Mouse (Mus musculus) right cerebral cortex, adult 18-20 months (tissue): ENCODE measurements around the gene Slamf6.
"Not testable (repeated sequence)": the region's sequence is repeated elsewhere in the genome, so short reads cannot be mapped to it uniquely, and the experiment has no call there.

ENCODE experiments used
- DNase-seq: peaks from one replicate; pipeline ENCODE4 v3.0.0; 2022; ENCODE audit warnings: mixed read lengths

Slamf6 gene

DNA sequence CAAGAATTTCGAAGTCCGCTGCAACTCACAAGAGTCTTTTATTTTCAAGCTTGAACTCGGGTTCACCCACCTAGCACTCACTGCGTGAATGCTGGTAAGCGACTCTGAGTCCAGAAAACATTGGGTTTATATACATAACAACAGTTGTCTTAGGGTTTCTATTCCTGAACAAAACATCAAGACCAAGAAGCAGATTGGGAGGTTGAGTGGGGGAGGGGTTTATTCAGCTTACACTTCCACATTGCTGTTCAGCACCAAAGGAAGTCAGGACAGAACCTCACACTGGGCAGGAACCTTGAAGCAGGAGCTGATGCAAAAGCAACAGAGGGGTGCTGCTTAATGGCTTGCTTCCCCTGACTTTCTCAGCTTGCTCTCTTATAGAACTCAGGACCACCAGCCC lies 43.4 kb downstream of the Slamf6 start:
- DNase-seq: no peak

GRCm38 (mm10) chr1:171961704-171962103 lies 44.4 kb downstream of the Slamf6 start:
- no peak for DNase-seq

DNA sequence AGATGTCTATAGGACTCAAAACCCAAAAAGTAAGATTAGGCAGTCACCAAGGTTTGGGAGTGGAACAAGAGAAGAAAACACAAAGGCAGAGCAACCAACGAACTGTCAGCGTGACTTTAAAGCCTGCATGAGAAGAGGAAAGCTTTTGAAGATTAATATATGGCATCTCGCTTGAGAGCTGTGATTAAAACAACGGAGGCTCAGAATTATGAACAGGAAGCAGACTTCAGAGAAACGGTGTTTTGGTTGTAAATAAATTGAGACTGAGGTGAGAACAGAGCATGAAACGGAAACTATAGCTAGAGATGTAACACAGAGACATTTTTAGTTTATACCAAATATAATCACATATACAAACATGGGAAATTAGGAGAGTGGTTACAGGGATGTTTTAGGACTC lies 46.3 kb downstream of the Slamf6 start:
- no peak for DNase-seq

- no peak for DNase-seq
Measured at GRCm38 (mm10) chr1:171966054-171966790, 48.9 kb downstream of the Slamf6 start.

DNA sequence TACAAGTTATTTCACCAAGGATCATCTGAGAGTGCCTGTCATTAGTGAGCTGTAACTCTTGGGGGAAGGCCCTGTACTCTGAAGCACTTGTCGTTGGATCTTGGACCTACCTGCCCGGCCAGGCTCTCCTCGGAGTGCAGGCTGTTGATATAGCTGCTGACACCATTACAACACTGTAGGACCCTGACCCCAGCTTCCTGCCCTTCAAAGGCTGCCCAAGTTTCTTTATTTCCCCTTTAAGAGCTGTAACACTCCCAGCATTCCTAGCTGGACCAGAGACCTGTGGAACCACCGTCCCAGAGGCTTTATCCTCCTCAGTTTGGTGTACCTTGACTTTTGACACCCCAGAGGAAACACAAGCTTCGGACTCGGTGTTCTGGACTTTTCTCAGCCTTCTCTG lies 51.9 kb downstream of the Slamf6 start:
- DNase-seq: no peak

DNA sequence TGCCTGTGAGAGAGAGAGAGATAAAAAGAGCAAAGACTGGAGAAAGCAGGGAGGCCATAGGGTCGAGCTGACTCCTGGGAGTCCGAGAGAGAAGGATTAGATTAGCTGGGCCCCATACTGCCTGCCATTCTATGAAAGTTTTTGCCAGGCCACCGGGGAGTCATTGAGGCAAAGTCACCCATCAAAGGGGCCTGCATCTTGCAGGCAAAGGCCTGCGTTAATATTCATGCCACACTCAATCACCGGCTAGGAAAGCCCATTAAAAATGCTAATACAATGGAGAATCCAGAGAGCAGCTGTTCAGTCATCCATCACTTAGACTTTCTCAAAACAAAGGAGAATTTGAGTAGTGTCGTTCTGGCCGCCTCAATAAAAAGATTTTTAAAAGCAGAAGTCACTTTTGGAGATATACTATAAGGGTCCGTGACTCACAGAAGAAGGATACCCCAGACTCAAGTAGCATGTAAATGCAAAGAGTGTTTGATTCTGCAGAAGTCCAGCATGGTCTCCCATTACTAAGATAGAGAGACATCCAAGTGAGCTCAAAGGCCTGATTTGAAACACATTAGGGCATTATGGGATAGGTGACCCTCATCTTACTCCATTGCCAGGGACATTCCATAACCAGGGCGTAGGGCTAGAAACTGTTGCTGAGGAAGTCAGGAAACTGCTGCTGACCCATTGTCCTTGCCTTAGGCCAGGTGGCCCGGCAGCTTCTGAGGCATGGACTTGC lies 53.7 kb downstream of the Slamf6 start:
- DNase-seq: no peak

DNA sequence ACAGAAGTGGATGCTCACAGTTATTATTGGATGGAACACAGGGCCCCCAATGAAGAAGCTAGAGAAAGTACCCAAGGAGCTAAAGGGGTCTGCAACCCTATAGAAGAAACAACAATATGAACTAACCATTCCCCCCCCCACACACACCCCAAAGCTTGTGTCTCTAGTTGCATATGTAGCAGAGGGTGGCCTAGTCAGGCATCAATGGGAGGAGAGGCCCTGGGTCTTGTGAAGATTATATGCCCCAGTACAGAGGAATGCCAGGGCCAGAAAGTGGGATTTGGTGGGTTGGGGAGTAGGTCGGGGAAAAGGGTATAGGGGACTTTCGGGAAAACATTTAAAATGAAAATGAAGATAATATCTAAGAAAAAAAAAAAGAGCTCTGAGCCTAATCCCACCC lies 57.0 kb downstream of the Slamf6 start:
- DNase-seq: not testable (repeated sequence)

GRCm38 (mm10) chr1:171975377-171975776 lies 58.1 kb downstream of the Slamf6 start:
- no peak for DNase-seq

- no peak for DNase-seq
Measured at GRCm38 (mm10) chr1:171975831-171976230, 58.5 kb downstream of the Slamf6 start.

DNA sequence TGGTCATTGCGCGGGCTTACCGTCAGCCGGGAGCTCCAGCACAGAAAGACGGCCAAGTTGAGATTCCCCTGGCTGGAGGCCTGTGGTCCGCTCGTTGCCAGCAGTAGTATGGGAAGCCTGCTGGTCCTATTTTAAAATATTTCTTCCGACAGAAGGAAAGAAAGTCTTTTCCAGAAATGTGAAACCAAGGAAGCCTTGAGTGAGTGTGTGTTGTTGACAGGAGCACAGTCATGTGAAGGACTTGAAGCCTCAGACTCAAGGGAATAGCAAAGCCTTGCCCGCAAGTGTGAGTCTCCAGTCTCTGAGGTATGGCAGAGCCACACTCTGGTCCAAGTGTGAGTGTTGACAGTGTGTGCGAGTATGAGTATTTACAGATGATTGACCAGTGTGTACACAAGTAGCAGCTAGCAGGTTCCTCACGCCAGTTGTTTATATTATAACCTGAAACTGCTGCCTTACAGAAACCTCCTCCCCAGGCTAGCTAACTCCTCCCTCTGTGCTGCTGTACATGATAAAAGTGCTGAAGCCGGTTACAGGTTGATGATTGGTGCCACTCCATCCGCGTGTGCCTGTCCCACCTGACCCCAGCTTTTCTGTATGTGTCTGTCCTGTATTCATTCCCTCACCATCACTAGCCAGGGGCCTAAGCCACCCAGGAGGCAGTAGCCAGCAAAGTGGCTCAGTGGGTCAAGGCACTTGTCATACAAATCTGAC lies 59.7 kb downstream of the Slamf6 start:
- no peak for DNase-seq

- no peak for DNase-seq
Measured at GRCm38 (mm10) chr1:171977891-171978290, 60.6 kb downstream of the Slamf6 start.

- no peak for DNase-seq
Measured at GRCm38 (mm10) chr1:171979969-171980730, 62.8 kb downstream of the Slamf6 start.

- no peak for DNase-seq
Measured at GRCm38 (mm10) chr1:171982170-171982569, 64.9 kb downstream of the Slamf6 start.

DNA sequence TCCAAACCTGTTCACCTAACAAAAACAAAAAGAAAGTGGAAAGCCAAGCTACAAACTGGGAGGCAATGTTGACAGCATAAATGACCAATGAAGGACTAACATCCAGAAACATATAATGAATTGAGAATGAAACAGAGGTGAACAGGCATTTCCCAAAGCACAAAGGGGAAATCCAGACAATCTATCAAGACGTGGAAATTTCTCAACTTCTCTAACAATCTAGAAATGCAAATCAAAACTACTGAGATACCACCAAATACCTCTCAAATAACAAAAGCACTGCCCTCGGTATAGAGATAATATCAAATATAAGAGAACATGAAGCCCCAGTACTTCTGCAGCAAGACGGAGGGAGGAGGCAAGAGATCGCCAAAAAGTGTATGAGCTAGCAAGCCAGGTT lies 65.4 kb downstream of the Slamf6 start:
- DNase-seq: no peak

- DNase-seq: no peak
Measured at GRCm38 (mm10) chr1:171983372-171984001, 66.2 kb downstream of the Slamf6 start.

GRCm38 (mm10) chr1:171984121-171984520 lies 66.8 kb downstream of the Slamf6 start:
- no peak for DNase-seq

DNA sequence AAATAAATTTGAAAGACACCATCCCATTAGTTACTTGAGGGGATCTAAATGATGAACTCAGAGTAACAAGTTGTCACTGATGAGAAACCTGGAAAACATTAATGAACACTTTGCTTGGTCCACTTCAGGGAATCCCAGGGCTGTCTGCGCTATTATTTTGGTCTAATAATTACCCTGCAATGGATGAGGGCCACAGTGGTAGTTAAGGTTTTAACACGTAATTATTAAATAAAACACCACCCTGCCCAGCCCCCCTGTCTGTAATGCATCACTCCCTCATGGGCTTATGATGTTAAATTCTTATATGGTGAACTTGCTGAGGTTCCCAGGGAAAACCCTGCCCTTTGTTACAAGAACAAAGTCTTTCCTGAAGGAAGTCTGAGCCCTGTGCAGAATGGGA lies 74.6 kb downstream of the Slamf6 start:
- no peak for DNase-seq

- DNase-seq: no peak
Measured at GRCm38 (mm10) chr1:171992901-171993530, 75.7 kb downstream of the Slamf6 start.

GRCm38 (mm10) chr1:171994501-171994900 lies 77.2 kb downstream of the Slamf6 start:
- DNase-seq: no peak

DNA sequence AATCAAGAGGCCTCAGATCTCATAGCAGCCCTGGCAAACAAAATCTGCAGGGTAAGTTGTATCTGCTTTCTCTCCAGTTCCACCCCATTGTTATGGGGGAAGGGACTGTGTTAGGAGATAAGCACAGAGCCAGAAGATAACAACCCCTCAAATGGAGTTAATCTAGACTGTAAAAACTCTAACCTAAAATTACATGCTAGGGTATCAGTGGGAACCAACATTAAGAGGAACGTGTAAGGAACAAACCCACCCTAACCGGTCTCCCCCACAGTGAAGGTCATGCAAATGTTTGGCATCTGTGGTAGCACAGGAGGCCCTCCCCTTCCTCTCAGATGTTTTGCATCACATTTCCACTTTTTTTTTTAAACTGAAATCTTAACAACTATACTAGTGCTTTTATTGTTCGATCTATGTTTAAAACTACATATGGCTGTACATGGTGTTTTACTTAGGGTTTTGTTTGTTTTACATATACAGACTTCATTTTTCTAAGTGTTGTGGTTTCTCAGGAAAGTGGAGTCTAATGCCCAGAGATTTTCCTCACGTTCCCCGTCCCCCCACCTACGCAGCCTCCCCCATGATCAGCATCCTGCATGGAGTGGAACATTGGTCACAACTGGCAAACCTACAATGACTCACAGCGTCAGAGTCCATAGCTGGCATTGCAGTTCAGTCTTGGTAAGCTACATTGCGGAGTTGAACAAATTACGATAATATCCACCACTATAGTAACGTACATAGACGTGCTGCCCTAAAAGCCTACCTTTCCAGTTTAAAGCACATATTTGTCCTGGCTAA lies 77.8 kb downstream of the Slamf6 start:
- no peak for DNase-seq

DNA sequence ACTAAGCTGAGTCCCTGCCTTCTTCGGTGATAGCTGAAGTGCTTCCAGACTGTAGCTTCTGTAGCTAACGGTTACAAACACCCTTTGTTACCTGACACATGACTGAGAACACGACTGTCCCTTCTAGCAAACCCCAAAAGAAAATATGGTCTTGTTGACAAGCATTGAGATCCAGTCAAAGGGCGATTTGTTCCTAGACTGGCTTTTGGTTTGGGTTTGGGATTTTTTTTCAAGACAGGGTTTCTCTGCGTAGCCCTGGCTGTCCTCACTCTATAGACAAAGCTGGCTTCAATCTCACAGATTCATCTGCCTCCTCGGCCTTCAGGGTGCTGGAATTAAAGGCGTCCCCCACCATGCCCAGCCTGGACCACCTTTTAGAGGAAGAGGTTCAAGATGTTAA lies 79.4 kb downstream of the Slamf6 start:
- no peak for DNase-seq
